Mouse (Mus musculus): ENCODE results near the gene Olfr374.

DNA sequence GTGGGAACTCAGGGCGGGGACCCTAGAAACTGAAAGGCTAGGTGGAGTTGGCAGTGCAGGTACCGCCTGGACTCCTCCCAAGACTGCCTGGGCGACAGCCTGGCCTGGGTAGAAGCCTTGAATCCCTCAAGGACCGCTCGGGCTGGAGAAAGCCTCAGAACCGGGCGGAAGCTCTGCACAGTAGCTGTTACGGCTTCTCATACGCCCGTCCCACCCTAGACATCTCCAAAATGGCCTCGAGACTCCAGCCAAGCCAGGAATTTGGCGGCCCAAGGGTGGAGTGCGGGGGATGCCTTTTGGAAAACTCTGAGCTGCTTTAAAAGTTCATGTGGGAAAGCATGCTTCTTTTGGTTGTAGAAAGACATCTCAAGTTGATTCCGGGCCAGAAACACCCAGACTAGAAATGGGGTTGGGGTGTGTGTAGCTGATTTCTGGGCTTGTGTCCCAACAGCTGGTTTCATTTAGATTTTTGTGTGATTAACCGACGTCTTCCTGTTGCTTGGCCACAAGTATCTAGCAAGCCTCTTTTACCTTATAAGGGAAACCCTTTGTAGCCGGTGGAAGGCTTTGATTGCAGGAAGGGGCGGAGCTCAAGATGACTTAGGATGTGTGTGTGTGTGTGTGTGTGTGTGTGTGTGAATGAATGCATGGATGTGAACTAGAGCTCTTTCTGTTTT is 29.6 kb downstream of the Olfr374 start:
- TF ChIP-seq FLI1 (IDR thresholded peaks at IDR 0.05; ENCODE audit: low read length) (no peak), GATA1 (IDR thresholded peaks at IDR 0.05; ENCODE audit: borderline replicate concordance, low read length) (no peak)

All from megakaryocyte, embryonic 14.5 days (primary cell).